Mouse (Mus musculus) bone marrow, adult 2 months (tissue): ENCODE measurements around the gene Syk.

ENCODE experiments used
- CTCF ChIP-seq: fragments of 200-500 bp; IDR thresholded peaks from 2 replicates; pipeline ENCODE4 v1.5.1; 2011; ENCODE audit warnings: low read length, control low read depth; ENCODE audit not compliant: control insufficient read depth, insufficient read depth
- POLR2A ChIP-seq: fragments of 200-500 bp; IDR thresholded peaks from 2 replicates; pipeline ENCODE4 v1.6.1; 2011; ENCODE audit warnings: low read depth, mild to moderate bottlenecking, control low read depth, low read length, borderline replicate concordance; ENCODE audit not compliant: control insufficient read depth

- TF ChIP-seq CTCF, result no peak
- no peak for TF ChIP-seq POLR2A
These were observed 6.1 kb downstream of the Syk start for GRCm38 (mm10) chr13:52589043-52589442.
